Mouse (Mus musculus): ENCODE results near the gene Musk.

- TF ChIP-seq EP300 (optimal IDR thresholded peaks at IDR 0.05) (no peak), CTCF (IDR thresholded peaks at IDR 0.05; ENCODE audit: low read depth) (no peak)
Measured at GRCm38 (mm10) chr4:58339226-58339625, 53.5 kb downstream of the Musk start.
